Mouse (Mus musculus): ENCODE data around the gene Ifit1bl2. TPM values are rescaled to one million over a fixed set of nuclear protein-coding genes. Genes with fewer than 3 reads are reported as not detected.

Ifit1bl2 gene
- total and polyA plus RNA-seq, 3 experiments: 0.02 to 0.28 (median 0.23) TPM

Other genes starting within 250 kb of the Ifit1bl2 start
- gene Ch25h, start 165.6 kb downstream of the Ifit1bl2 start, total RNA-seq (2021): 1 to 10 TPM in 1 of 2 experiments, under 1 TPM in 1; 0.46 to 2.1 TPM
- 5.0 and 9.0 TPM in 2 replicates for gene Ch25h, start 165.6 kb downstream of the Ifit1bl2 start, polyA plus RNA-seq (2012; rRNA removed)
- 100 to 1,000 TPM; 103 to 185 TPM for gene Lipa, start 113.3 kb downstream of the Ifit1bl2 start, total RNA-seq (2021)
- gene Lipa, start 113.3 kb downstream of the Ifit1bl2 start, polyA plus RNA-seq (2012; rRNA removed): 44.2 and 70.9 TPM in 2 replicates
- 1 to 10 TPM; 3.0 to 5.1 TPM for gene Ifit2, start 90.0 kb downstream of the Ifit1bl2 start, total RNA-seq (2021)
- gene Ifit2, start 90.0 kb downstream of the Ifit1bl2 start, polyA plus RNA-seq (2012; rRNA removed): 0.10 and 0.26 TPM in 2 replicates
- gene Ifit3, start 57.2 kb downstream of the Ifit1bl2 start, total RNA-seq (2021): 1 to 10 TPM; 5.6 to 9.5 TPM
- gene Ifit3, start 57.2 kb downstream of the Ifit1bl2 start, polyA plus RNA-seq (2012; rRNA removed): 0.71 and 0.89 TPM in 2 replicates
- under 1 TPM; 0.58 to 0.86 TPM for gene Ifit1bl1, start 38.8 kb downstream of the Ifit1bl2 start, total RNA-seq (2021)
- 0.04 and 0.15 TPM in 2 replicates for gene Ifit1bl1, start 38.8 kb downstream of the Ifit1bl2 start, polyA plus RNA-seq (2012; rRNA removed)
- gene Ifit3b, start 32.8 kb downstream of the Ifit1bl2 start, total RNA-seq (2021): 1 to 10 TPM; 2.4 to 3.4 TPM
- gene Ifit3b, start 32.8 kb downstream of the Ifit1bl2 start, polyA plus RNA-seq (2012; rRNA removed): 0.44 and 0.78 TPM in 2 replicates
- 1 to 10 TPM; 4.3 to 4.8 TPM for gene Ifit1, start 128 bp upstream of the Ifit1bl2 start, total RNA-seq (2021)
- gene Ifit1, start 128 bp upstream of the Ifit1bl2 start, polyA plus RNA-seq (2012; rRNA removed): 2.0 and 2.1 TPM in 2 replicates
- gene Slc16a12, start 106.5 kb upstream of the Ifit1bl2 start, total RNA-seq (2021): under 1 TPM; 0.46 to 0.79 TPM
- 0.13 and 0.24 TPM in 2 replicates for gene Slc16a12, start 106.5 kb upstream of the Ifit1bl2 start, polyA plus RNA-seq (2012; rRNA removed)
- 10 to 100 TPM; 64.5 to 83.6 TPM for gene Pank1, start 238.7 kb upstream of the Ifit1bl2 start, total RNA-seq (2021)
- gene Pank1, start 238.7 kb upstream of the Ifit1bl2 start, polyA plus RNA-seq (2012; rRNA removed): 4.7 and 6.1 TPM in 2 replicates

Measured in adrenal gland, adult 2 months (tissue).